Mouse (Mus musculus): ENCODE data around the gene Hs2st1.
"Not testable (repeated sequence)": the region's sequence is repeated elsewhere in the genome, so short reads cannot be mapped to it uniquely, and the experiment has no call there.

Gene Hs2st1

DNA sequence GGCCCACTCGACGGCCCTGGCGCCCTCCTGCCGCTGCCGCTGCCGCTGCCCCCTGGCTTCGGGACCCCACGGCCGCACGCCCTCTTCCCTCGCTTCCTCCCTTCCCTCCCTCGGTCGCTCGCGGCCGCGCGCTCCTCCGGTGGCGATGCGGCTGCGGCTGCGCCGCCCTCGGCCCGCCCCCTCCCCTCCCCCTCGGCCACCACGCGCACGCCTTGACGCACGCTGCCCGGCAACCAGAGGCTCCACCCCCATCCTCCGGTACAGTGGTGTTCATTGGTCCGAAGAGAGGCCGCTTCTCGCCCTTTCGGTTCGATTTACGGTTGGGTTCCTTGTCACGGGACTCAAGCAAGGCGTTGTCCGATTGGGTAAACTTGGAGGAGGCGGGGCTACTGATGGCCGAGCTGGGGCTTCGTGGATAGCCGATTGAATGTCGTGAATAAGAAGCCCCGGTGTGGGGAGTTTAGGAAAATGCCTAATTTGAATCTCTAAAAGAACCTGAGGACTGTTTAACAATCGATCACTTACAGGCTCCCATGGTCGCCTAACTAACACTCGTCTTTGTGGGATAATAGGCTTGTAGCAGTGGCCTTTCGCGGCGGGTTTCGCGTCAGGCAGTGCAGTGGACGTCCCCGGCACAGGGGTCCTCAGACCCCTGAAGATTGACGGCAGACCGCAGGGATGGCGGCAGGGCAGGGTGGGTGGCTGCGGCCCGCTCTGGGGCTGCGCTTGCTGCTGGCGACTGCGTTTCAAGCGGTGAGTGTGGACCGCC lies at the start of gene Hs2st1, which contains the start of gene Selenof:
TSS of gene Hs2st1 (minus strand) at position 135 of the 769 bp plus-strand sequence.
TSS of gene Selenof (plus strand) at position 258 of the 769 bp plus-strand sequence.
- CTCF ChIA-PET: no interaction called here

DNA sequence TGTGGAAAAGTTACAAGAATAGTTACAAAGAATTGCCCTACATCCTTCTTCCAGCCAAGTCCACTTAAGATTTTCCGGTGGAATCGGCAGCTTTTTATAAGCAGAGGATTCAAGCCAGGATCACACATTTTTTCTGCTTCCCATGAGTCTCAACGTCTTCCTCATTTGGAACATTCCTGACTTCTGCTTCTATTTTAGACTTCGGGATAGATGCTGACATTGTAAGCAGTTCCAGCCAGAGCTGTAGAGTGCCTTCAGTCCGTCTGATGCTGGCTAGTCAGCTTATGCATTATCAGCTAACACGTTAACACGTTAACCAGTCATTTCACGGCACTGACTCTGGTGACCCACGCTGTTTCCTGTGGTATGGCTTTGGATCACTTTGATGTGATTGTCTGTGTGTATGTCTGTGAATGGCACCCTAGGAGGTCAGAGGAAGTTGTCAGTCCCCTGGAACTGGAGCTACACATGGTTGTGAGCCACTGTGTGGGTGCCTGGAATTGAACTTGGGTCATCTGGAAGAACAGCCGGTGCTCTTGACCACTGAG lies 47.7 kb upstream of the Hs2st1 start:
- CTCF ChIA-PET: no interaction called here

GRCm38 (mm10) chr3:144616654-144617425 lies 46.9 kb upstream of the Hs2st1 start:
- CTCF ChIA-PET: no interaction called here

DNA sequence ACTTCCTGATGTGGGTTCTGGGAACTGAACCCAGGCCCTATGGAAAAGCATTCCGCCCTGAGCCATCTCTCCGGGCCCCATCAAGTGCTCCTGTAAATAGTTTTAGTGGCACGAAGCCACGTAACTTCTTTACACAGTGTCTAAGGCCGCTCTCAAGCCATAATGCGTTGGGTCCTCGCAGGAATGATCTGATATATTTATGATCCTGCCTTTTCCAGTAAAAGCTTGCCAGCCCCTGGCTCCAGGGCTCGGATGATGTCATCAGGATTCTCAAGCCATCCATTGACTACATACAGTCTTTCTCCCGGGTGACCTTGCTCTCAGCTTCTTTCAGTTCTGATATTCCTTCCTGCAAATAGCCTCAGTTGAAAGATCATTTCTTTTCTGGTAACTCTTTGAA lies 45.5 kb upstream of the Hs2st1 start:
- CTCF ChIA-PET: no interaction called here

GRCm38 (mm10) chr3:144614698-144615097 lies 44.7 kb upstream of the Hs2st1 start:
- CTCF ChIA-PET: no interaction called here

- CTCF ChIA-PET: no interaction called here
Measured at GRCm38 (mm10) chr3:144614277-144614676, 44.3 kb upstream of the Hs2st1 start.

- CTCF ChIA-PET: interaction anchor here (0.7 kb wide), 1 partner anchor 173 kb away, joined by 4 read pairs; no protein-coding TSS in a partner anchor
Measured at GRCm38 (mm10) chr3:144612382-144612781, 42.4 kb upstream of the Hs2st1 start.

DNA sequence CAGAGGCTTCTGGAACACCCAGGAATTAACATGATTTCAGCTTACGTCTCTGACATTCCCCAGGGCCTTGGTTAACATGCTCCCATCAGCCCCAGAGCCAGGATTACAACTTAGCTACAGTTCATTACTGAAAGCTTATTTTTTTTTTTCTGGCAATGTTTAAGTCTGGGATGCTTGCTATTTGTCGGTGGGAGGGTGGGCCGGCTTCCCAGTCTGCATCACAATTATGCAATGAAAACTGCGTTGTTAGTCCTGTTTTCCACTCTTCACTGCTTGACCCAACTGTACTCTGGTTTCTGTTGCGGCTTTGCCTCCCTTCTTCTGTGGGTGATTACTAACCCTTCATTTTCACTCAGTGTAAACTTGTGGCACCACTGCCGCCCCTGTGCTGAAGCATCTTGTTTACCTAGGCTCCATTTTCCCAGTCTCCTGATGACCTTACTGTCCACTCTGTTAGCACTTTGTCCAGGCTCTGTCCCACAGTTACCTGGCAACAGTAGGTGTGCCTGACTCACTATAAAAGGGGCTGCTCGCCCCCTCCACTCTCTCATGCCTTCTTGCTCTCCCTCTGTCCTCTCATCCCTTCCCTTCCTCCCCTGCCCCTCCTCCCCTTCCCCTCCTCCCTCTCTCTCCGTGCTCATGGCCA lies 41.8 kb upstream of the Hs2st1 start:
- CTCF ChIA-PET: no interaction called here

DNA sequence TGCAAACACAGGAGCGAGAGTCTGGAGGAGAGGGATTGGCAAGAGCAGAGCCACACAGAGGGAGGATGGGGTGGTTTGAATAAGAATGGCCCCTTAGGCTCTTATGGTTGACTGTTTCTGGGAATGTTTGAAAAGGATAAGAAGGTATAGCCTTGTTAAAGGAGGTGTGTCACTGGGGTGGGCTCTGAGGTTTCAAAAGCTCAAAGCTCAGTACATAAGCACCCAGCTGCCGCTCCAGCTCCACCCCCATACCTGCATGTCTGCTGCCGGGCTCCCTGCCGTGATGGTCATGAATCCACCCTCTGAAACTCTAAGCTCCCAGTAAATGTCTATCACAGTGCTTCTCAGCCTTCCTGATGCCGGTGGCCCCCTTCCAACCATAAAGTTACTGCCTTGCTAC lies 40.8 kb upstream of the Hs2st1 start:
- CTCF ChIA-PET: interaction anchor here (0.7 kb wide), 1 partner anchor 1642 kb away, joined by 3 read pairs; no protein-coding TSS in a partner anchor

DNA sequence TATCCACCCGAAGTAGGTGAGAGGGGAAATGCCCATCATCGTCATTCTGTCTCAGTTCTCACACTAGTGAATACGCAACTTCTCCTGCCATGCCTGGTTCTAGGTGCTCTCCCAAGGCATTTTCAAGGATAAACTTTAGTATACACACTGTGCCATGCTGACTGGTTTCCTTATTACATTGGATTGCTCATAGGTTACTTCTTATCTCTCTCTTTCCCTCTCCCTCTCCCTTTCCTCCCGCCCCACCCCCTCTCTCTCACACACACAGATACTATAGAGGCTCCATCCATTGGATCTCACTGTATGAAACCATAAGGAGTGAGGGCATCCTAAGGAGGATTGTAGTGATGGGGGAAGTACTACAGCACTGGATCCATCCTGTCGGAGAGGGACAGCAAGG lies 38.1 kb upstream of the Hs2st1 start:
- CTCF ChIA-PET: no interaction called here

- CTCF ChIA-PET: interaction anchor here (0.6 kb wide), 2 partner anchors 20 to 80 kb away, joined by 3 to 4 read pairs; no protein-coding TSS in a partner anchor
Measured at GRCm38 (mm10) chr3:144606449-144606848, 36.5 kb upstream of the Hs2st1 start.

DNA sequence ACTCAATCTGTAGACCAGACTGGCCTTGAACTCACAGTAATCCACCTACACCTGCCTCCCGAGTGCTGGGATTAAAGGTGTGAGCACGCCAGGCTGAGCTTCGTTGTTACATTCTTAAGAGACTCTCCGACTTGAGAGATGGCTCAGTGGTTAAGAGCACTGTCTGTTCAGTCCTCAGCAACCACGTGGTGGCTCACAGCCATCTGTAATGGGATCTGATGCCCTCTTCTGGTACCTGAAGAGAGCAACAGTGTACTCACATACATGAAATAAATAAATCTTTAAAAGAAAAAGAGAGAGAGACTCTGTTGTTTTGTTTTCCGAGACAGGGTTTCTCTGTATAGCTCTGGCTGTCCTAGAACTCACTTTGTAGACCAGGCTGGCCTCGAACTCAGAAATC lies 35.8 kb upstream of the Hs2st1 start:
- CTCF ChIA-PET: not testable (repeated sequence)

GRCm38 (mm10) chr3:144604205-144604604 lies 34.2 kb upstream of the Hs2st1 start:
- CTCF ChIA-PET: interaction anchor here (0.7 kb wide), 1 partner anchor 155 kb away, joined by 5 read pairs; no protein-coding TSS in a partner anchor

DNA sequence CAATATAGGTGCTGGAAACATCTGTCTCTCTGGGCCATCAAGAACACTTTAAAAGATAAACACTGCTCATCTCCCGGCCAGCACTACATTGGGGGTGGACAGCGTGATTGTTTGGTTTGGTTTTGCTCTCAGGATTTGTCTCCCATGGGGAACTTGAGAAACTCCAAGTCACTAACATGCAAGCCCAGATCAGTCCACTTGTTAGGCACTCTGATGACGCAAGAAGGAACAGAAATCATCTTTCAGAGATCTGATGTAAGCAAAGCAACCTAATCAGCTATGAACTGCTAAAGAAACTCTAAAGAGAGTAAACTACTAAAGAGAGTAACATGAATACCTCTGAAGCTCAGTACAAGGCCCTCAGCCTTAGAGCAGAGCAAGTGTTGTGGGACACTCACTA lies 33.6 kb upstream of the Hs2st1 start:
- CTCF ChIA-PET: no interaction called here

- CTCF ChIA-PET: no interaction called here
Measured at GRCm38 (mm10) chr3:144602819-144603218, 32.8 kb upstream of the Hs2st1 start.

DNA sequence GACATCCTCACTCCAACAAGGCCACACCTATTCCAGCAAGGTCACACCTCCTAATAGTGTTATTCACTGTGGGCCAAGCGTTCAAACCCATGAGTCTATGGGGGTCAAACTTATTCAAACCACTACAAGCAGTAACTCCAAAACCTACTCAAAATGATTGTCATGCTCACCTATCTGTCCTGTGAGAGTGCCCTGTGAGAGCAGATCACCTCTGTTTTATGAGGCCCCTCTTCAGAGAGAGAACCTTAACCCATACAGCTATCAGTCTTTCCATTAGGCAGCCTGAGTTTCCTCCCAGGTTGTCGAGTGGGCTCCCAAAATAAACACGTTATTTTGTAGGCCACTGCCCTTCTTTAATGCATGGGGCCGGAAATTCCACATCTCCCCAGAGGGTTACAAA lies 32.4 kb upstream of the Hs2st1 start:
- CTCF ChIA-PET: no interaction called here

GRCm38 (mm10) chr3:144597790-144598467 lies 27.9 kb upstream of the Hs2st1 start:
- CTCF ChIA-PET: interaction anchor here (0.8 kb wide), 1 partner anchor 398 kb away, joined by 8 read pairs; no protein-coding TSS in a partner anchor

GRCm38 (mm10) chr3:144597121-144597520 lies 27.1 kb upstream of the Hs2st1 start:
- CTCF ChIA-PET: no interaction called here

DNA sequence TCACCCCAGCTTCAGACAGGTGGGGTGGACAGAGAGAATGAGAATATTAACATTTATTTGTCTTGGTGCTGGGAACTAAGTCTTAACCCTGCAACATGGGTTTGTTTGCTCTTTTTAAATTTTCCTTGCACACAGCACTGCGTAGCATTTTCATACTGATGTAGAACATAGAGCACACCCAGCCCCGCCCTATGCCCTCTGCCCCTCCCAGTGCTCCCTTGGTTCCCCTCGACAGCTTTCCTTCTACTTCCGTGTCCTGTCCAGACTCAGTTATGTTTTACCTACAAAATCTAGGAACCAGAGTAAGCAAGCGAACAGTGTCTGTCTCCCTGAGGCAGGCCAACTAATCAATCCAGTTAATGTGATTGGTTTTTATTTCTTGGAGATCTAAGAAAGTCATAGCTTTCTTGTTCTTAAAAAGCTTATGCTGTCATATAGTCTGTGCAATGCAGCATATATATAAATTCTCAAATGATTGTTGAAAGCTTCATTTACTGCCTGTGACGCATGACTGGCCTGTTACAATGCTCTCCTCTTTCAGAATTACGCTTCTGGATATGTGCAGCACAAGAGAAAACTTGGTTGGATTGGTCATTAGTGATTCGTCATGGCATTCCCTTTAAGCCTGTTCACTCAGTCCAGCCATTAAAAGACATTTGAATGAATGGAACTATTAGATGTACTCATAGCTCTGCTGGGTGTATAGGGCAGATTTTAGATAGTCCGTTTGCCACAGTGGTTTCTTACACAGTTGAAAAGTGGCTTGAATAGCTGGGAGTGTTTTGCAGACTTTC lies 23.2 kb upstream of the Hs2st1 start:
- CTCF ChIA-PET: no interaction called here

DNA sequence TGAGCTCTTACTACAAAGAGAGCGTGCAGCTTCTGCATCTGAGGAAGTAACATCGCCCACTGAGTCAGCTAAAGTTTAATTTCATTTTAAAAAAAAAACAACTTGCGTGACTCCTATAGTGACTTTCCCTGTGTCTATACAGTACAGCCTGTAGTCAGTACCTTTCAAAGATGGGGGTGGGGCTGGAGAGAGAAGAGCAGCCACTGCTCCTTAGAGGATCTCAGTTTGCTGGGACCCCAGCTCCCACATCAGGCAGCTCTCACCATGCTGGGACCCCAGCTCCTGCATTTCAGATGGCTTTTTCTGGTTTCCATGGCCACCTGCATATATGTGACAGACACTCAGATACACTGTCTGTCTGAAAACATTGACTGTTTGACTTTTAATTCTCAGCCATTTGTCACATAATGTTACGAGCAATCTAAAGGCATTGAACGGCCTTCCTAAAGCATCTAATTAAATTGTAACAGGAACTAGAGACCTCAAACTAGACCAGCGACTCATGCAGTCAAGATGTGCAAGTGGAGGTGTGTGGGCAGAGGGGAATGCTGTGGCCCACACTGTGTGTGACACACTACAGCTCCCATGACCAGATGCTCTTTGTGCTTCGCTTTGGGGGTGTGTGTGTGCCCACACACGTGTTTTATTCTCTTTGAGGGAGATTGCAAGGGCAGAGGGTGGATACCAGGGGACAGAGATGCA lies 19.4 kb upstream of the Hs2st1 start:
- CTCF ChIA-PET: no interaction called here
